Mouse (Mus musculus) erythroblast, embryonic 14.5 days (primary cell): ENCODE data around the gene Nynrin. TPM values are rescaled to one million over a fixed set of nuclear protein-coding genes. Genes with fewer than 3 reads are reported as not detected.

Source experiments
- H3K27me3 ChIP-seq: 2 replicates; pipeline ENCODE4 v1.6.1; 2012; ENCODE audit warnings: inconsistent platforms; ENCODE audit not compliant: control insufficient read depth
- H3K36me3 ChIP-seq: 2 replicates; pipeline ENCODE4 v1.6.1; 2012; ENCODE audit warnings: mild to moderate bottlenecking, inconsistent platforms; ENCODE audit not compliant: control insufficient read depth
- H3K4me1 ChIP-seq: 2 replicates; pipeline ENCODE4 v1.6.1; 2012; ENCODE audit warnings: inconsistent platforms; ENCODE audit not compliant: control insufficient read depth
- H3K4me3 ChIP-seq: replicated peaks from 2 replicates; pipeline ENCODE3; 2012; ENCODE audit warnings: moderate library complexity, mild to moderate bottlenecking, inconsistent platforms
- H3K9me3 ChIP-seq: 2 replicates; pipeline ENCODE4 v1.6.1; 2012; ENCODE audit warnings: low read length, inconsistent platforms, mixed read lengths; ENCODE audit not compliant: control insufficient read depth
- GATA1 ChIP-seq: IDR thresholded peaks from 2 replicates; pipeline ENCODE4 v1.6.1; 2012; ENCODE audit warnings: low read length, inconsistent platforms, mixed read lengths
- TAL1 ChIP-seq: IDR thresholded peaks from 3 replicates; pipeline ENCODE4 v1.6.1; 2012; ENCODE audit warnings: low read length, inconsistent platforms, mixed read lengths
- polyA plus RNA-seq: library from polyadenylated mRNA; stranded (reverse); fragments of >175 nt; gene quantifications from 2 replicates; pipeline ENCODE4 v1.2.3, GENCODE M21; 2012

Nynrin gene
- polyA plus RNA-seq, 1 experiment: 0.02 TPM

- peaks cover 12% of the 10 kb centered on the region for H3K36me3 ChIP-seq
- H3K27me3 ChIP-seq: peaks cover 20% of the 10 kb centered on the region
- peaks cover 35% of the 10 kb centered on the region for H3K4me1 ChIP-seq
- H3K9me3 ChIP-seq: no peaks in the 10 kb centered on the region
- no peak overlapping the region for H3K4me3 ChIP-seq
- no peak for TF ChIP-seq GATA1
- no peak for TF ChIP-seq TAL1
Observed at GRCm38 (mm10) chr14:55882171-55882641, 28.4 kb downstream of the Nynrin start.

DNA sequence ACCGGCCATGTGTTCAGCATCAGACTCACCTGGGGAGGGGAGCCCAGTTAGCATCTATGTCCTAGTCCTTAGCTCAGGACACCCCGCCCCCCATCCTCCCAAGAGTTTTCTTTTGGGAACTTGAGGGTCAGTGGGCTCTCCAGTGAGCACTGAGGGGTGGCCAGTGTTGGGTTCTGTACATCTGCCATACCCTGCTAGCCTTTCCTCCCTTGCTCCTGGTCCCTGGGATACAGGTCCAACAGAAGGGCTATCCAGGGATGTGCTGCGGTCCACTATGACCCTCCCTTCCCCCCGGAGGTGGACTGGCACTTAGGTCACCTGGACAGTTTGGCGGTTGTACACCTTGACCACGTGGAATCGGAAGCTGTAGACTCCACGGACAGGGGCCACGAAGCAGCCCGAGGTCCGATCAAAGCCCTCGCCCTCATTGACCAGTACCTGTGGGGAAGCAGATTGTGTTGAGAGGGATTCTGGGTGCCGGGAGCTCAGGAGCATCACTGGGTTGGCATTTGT, 29.4 kb downstream of the Nynrin start:
- TF ChIP-seq GATA1 (no peak), TAL1 (no peak)
- peaks cover 34% of the 10 kb centered on the region for H3K4me1 ChIP-seq

GRCm38 (mm10) chr14:55883663-55884062, 29.9 kb downstream of the Nynrin start:
- peaks cover 5% of the 10 kb centered on the region for H3K27me3 ChIP-seq
- no peak for TF ChIP-seq GATA1
- TF ChIP-seq TAL1: no peak
- H3K4me1 ChIP-seq: peaks cover 34% of the 10 kb centered on the region
- H3K36me3 ChIP-seq: peaks cover 26% of the 10 kb centered on the region
- no peak overlapping the region for H3K4me3 ChIP-seq
- no peaks in the 10 kb centered on the region for H3K9me3 ChIP-seq

More for the DNA sequence above, 29.4 kb downstream of the Nynrin start:
- H3K9me3 ChIP-seq: no peaks in the 10 kb centered on the region
- peaks cover 22% of the 10 kb centered on the region for H3K36me3 ChIP-seq
- H3K4me3 ChIP-seq: no peak overlapping the region
- H3K27me3 ChIP-seq: peaks cover 10% of the 10 kb centered on the region

DNA sequence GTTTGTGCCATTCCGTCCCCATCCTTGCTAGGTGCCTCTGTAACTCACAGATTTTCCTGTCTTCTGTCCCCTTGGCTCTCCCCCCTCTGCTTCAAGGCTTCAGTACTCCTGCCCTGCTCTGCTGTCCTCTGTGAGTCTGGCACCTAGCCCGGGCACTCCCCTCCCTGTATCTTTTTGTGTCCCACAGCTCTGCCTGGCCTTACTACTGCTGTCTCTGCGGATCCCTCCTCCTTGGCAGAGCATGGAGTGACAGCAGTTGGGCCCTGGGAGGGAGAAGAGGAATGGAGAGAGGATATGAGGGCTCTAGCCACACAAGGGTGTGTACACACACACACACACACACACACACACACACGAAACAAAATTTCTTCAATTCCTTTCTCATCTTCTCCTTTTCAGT, 30.4 kb downstream of the Nynrin start, which contains the start of gene Cbln3:
Gene Cbln3, minus strand, starts transcription at position 227 of the 400 bp plus-strand sequence.
- H3K4me1 ChIP-seq: peaks cover 34% of the 10 kb centered on the region
- TF ChIP-seq GATA1 (no peak), TAL1 (no peak)
- peaks cover 31% of the 10 kb centered on the region for H3K36me3 ChIP-seq
- no peaks in the 10 kb centered on the region for H3K9me3 ChIP-seq
- H3K4me3 ChIP-seq: peak within 1 kb of the TSS; percentile 77
- H3K27me3 ChIP-seq: peaks cover 1% of the 10 kb centered on the region

GRCm38 (mm10) chr14:55884713-55885113, 30.9 kb downstream of the Nynrin start, which contains the start of gene Khnyn:
Gene Khnyn, plus strand, starts transcription at chr14:55884947.
- no peak for TF ChIP-seq TAL1
- TF ChIP-seq GATA1: no peak
- Histone ChIP-seq H3K4me1 (peaks cover 34% of the 10 kb centered on the region), H3K36me3 (peaks cover 37% of the 10 kb centered on the region), H3K4me3 (peak within 1 kb of the TSS; percentile 77), H3K9me3 (no peaks in the 10 kb centered on the region), H3K27me3 (no peaks in the 10 kb centered on the region)

DNA sequence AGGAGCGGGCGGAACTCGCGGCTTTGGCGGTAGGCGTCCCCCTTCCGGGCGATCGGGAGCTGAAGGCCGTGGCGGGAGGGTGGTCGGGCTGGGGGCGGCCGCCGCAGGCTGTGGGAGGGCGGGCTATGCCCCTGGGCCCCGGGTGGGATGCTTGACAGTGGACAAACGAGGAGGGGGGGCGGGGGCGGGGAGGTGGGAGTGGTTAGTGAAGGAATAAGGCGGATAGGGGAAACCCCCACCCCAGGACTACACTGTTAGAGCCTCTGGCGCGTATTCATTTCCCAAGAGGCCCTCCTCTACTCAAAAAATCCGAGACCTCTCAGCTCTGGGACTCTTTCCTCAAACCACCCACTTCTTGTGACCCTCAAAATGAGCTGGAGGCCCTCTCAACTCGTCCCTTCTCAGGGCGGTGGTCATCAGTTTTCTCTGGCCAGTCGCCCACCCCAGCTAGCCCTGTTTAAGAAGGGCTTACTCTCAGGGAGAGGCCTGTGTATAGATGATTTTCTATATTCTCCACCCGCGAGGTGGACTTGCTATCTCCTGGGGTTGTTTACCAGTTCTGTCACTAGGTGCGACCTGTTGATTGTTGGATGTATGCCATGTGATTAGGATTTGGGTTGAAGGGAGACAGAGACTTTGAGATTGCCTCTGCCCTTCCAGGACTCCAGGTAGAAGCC, 31.4 kb downstream of the Nynrin start:
- no peak for TF ChIP-seq TAL1
- TF ChIP-seq GATA1: no peak
- no peaks in the 10 kb centered on the region for H3K27me3 ChIP-seq
- H3K36me3 ChIP-seq: peaks cover 42% of the 10 kb centered on the region
- H3K4me1 ChIP-seq: peaks cover 34% of the 10 kb centered on the region
- H3K4me3 ChIP-seq: peak overlapping the region; percentile 77
- no peaks in the 10 kb centered on the region for H3K9me3 ChIP-seq

DNA sequence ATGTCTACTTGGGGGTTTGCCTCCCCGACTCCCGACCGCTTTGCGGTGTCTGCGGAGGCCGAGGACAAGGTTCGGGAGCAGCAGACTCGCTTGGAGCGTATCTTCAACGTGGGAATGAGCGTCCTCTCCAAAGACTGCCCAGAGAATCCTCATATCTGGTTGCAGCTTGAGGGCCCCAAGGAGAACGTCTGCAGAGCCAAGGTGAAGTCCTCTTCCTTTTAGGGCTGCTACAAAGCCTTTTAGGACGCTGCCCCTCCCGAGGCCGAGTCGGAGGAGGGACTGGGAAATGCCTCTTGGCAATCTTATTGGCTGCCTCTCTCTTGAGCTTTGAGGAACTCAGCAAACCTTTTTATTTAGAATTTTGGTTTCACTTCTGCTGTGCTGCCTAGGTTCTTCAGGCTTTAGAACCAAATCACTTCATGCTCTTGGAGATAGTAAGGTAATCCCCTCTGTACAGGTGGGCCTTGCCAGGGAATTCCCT, 32.0 kb downstream of the Nynrin start:
- peaks cover 47% of the 10 kb centered on the region for H3K36me3 ChIP-seq
- H3K4me1 ChIP-seq: peaks cover 33% of the 10 kb centered on the region
- peak overlapping the region; percentile 77 for H3K4me3 ChIP-seq
- TF ChIP-seq GATA1: no peak
- no peak for TF ChIP-seq TAL1
- H3K9me3 ChIP-seq: no peaks in the 10 kb centered on the region
- no peaks in the 10 kb centered on the region for H3K27me3 ChIP-seq

DNA sequence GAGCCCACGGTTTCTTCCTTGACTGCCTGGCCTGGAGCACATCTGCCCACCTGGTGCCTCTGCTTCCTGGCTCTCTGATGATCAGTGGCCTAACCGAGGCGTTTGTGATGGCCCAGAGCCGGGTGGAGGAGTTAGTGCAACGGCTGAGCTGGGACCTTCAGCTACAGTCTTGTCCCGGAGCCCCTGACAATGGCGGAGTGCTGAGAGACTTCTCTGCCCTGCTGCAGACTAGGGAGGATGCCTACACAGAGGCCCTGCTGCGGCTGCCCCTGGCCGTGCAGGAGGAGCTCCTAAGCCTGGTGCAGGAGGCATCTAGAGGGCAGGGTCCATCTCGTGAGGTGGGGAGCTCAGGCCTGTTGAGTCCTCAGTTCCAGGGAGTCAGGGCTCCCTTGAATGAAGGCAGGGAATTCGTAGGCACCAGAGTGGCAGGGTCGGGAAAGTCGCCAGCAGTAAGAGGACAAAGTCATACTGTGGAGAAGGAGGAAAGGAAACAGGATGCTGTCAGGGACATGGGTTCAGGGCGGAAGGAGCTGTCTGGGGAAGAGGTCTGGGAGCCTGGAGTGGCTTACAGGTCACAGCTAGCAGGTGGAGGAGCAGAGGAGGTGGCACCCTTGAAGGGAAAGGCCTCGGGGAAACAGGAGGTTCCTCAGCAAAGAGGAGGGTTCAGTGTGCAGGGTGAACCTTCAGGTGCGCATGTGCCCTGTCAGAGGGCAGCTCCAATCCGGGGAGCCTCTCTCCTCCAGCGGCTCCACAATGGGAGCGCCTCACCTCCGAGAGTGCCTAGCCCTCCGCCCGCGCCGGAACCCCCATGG, 33.0 kb downstream of the Nynrin start:
- H3K36me3 ChIP-seq: peaks cover 56% of the 10 kb centered on the region
- TF ChIP-seq GATA1: no peak
- no peak for TF ChIP-seq TAL1

DNA sequence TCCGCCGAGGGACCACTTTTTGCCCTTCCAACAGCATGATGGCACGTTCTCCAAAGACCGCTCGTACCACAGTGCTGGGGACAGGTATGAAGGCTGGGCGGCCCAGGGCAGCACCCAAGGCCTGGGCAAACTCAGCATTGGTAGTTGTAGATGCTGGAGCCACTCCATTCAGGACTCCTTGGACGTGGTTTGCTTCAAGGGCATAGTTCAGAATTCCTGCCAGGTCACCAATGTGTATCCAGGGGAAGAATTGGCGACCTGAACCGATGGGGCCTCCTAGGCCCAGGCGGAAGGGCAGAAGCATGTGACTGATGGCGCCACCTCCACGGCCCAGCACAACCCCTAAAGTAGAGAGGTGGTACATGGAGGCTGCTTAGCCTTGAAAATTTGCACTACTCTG, 43.9 kb downstream of the Nynrin start:
- no peak overlapping the region for H3K4me3 ChIP-seq
- H3K36me3 ChIP-seq: peaks cover 53% of the 10 kb centered on the region
- H3K9me3 ChIP-seq: no peaks in the 10 kb centered on the region
- peaks cover 14% of the 10 kb centered on the region for H3K27me3 ChIP-seq
- peaks cover 32% of the 10 kb centered on the region for H3K4me1 ChIP-seq
- TF ChIP-seq GATA1: no peak
- TF ChIP-seq TAL1: no peak

More for the DNA sequence above, 33.0 kb downstream of the Nynrin start:
- H3K9me3 ChIP-seq: no peaks in the 10 kb centered on the region
- H3K4me1 ChIP-seq: peaks cover 31% of the 10 kb centered on the region
- H3K4me3 ChIP-seq: peak overlapping the region; percentile 77
- no peaks in the 10 kb centered on the region for H3K27me3 ChIP-seq
